Mouse (Mus musculus): ENCODE measurements around the gene Mlycd.

- TF ChIP-seq POLR2A (IDR thresholded peaks at IDR 0.05; ENCODE audit: control insufficient read depth, extremely low read depth, insufficient read depth, low read length, poor library complexity), result no peak
- no peak for TF ChIP-seq CTCF (IDR thresholded peaks at IDR 0.05; ENCODE audit: borderline replicate concordance, control insufficient read depth, extremely low read depth, insufficient read depth, low read length, poor library complexity)
These were observed 61.4 kb downstream of the Mlycd start for GRCm38 (mm10) chr8:119456045-119456444.

Measured in thymus, adult 2 months (tissue).